Comparison of ENCODE assay signal across 16 mouse cellular contexts in genomic region chr19:41837194-41837916, GRCm38 (mm10). TPM values are rescaled to one million over a fixed set of nuclear protein-coding genes. Genes with fewer than 3 reads are reported as not detected.
A peak's percentile ranks its signal among the peaks of the same experiment; 100 is the strongest.
DNase-seq lines count a peak whose midpoint lies in the region; ATAC-seq and TF ChIP-seq lines count a peak whose summit lies in the region.
"Had no signal": no experiment of that assay in that cellular context is flagged by ENCODE, and none has a peak within 500 bp of the region (broad histone marks: within the 10 kb centered on the region; RNA-seq: fewer than 3 reads in every experiment).

No protein-coding gene starts in this region.

- 0 out of 2 replicates have a peak overlapping the region, but pooled peaks have one; percentile 32 for H3K9ac ChIP-seq in embryonic facial prominence, embryonic 13.5 days
- no peak overlapping the region for H3K9ac ChIP-seq in lung, embryonic 15.5 days
- no peak overlapping the region for H3K9ac ChIP-seq in liver, adult 2 months (ENCODE audit: low read depth, low read length)
- no peak overlapping the region for H3K9ac ChIP-seq in stomach, embryonic 14.5 days (replicated peaks; ENCODE audit: low read depth, low read length)
- H3K9ac ChIP-seq in hindbrain, embryonic 13.5 days, result no peak overlapping the region
- H3K9ac ChIP-seq: embryonic facial prominence, embryonic 15.5 days; limb, embryonic 12.5 days had no signal

- no peak for TF ChIP-seq POLR2A in liver, adult 2 months (IDR thresholded peaks at IDR 0.05; ENCODE audit: extremely low read depth, insufficient read depth, low read length)

- no peak for TF ChIP-seq CTCF in liver, adult 2 months (IDR thresholded peaks at IDR 0.05; ENCODE audit: low read depth, low read length)

- peaks cover 17% of the 10 kb centered on the region for H3K27me3 ChIP-seq in embryonic facial prominence, embryonic 13.5 days
- H3K27me3 ChIP-seq in embryonic facial prominence, embryonic 10.5 days (replicated peaks; ENCODE audit: low read depth, poor library complexity, severe bottlenecking), result peaks cover 18% of the 10 kb centered on the region
- H3K27me3 ChIP-seq in lung, embryonic 15.5 days, result peaks cover 28% of the 10 kb centered on the region; the same call in 1 of the 2 replicates
- H3K27me3 ChIP-seq in liver, adult 2 months (ENCODE audit: control insufficient read depth, insufficient read depth, low read length), result no peaks in the 10 kb centered on the region
- no peaks in the 10 kb centered on the region for H3K27me3 ChIP-seq in stomach, embryonic 14.5 days (ENCODE audit: control insufficient read depth, insufficient read depth, low read length)
- peaks cover 5% of the 10 kb centered on the region for H3K27me3 ChIP-seq in hindbrain, embryonic 13.5 days

- ATAC-seq in embryonic facial prominence, embryonic 13.5 days (ENCODE audit: insufficient number of reproducible peaks, insufficient read depth, low FRiP score, low TSS enrichment, low read depth), result no peak
- 0 out of 2 replicates have a peak, but pooled peaks have one; percentile 5 for ATAC-seq in lung, embryonic 15.5 days (ENCODE audit: borderline replicate concordance, extremely low read depth, low FRiP score, low TSS enrichment)
- no peak for ATAC-seq in stomach, embryonic 14.5 days (ENCODE audit: insufficient number of reproducible peaks, insufficient read depth, low FRiP score, low read depth)
- no peak for ATAC-seq in hindbrain, embryonic 13.5 days (ENCODE audit: low FRiP score)

- H3K36me3 ChIP-seq in embryonic facial prominence, embryonic 13.5 days, result no peaks in the 10 kb centered on the region
- H3K36me3 ChIP-seq in embryonic facial prominence, embryonic 10.5 days (replicated peaks), result no peaks in the 10 kb centered on the region
- H3K36me3 ChIP-seq in lung, embryonic 15.5 days, result no peaks in the 10 kb centered on the region
- H3K36me3 ChIP-seq in liver, adult 2 months (ENCODE audit: control insufficient read depth, insufficient read depth, low read length), result no peaks in the 10 kb centered on the region
- no peaks in the 10 kb centered on the region for H3K36me3 ChIP-seq in stomach, embryonic 14.5 days (ENCODE audit: control insufficient read depth, insufficient read depth, low read length)
- no peaks in the 10 kb centered on the region for H3K36me3 ChIP-seq in hindbrain, embryonic 13.5 days
- H3K36me3 ChIP-seq: embryonic facial prominence, embryonic 15.5 days; limb, embryonic 12.5 days; midbrain, embryonic 10.5 days had no signal

- H3K4me1 ChIP-seq in embryonic facial prominence, embryonic 13.5 days, result peaks cover 15% of the 10 kb centered on the region
- peaks cover 45% of the 10 kb centered on the region for H3K4me1 ChIP-seq in embryonic facial prominence, embryonic 10.5 days
- H3K4me1 ChIP-seq in lung, embryonic 15.5 days, result peaks cover 6% of the 10 kb centered on the region; the same call in 1 of the 2 replicates
- H3K4me1 ChIP-seq in liver, adult 2 months (ENCODE audit: control insufficient read depth, insufficient read depth, low read length), result peaks cover 12% of the 10 kb centered on the region
- no peaks in the 10 kb centered on the region for H3K4me1 ChIP-seq in stomach, embryonic 14.5 days (ENCODE audit: control insufficient read depth, insufficient read depth, low read length)
- H3K4me1 ChIP-seq in hindbrain, embryonic 13.5 days (replicated peaks), result peaks cover 37% of the 10 kb centered on the region

- 61% methylated on average over 9 of the region's 9 CpGs for WGBS in embryonic facial prominence, embryonic 13.5 days
- 66% methylated on average over 9 of the region's 9 CpGs for WGBS in embryonic facial prominence, embryonic 10.5 days
- WGBS in lung, embryonic 15.5 days, result 35% methylated on average over 9 of the region's 9 CpGs
- 39% methylated on average over 9 of the region's 9 CpGs for WGBS in liver, adult 2 months
- WGBS in stomach, embryonic 14.5 days, result 44% methylated on average over 9 of the region's 9 CpGs
- WGBS in hindbrain, embryonic 13.5 days, result 78% methylated on average over 9 of the region's 9 CpGs

- H3K79me2 ChIP-seq in liver, adult 2 months (ENCODE audit: control insufficient read depth, insufficient read depth, low read length), result no peaks in the 10 kb centered on the region

- DNase-seq in embryonic facial prominence, embryonic 10.5 days (ENCODE audit: low spot score), result no peak
- no peak for DNase-seq in lung, postnatal 36 days
- DNase-seq in liver, adult 2 months (ENCODE audit: extremely low read depth, low read depth, low spot score), result no peak
- no peak for DNase-seq in left cerebral cortex, adult 18-20 months (ENCODE audit: low spot score in 2 of 2)
- DNase-seq: cerebellum, postnatal 14 days; heart, postnatal 14 days; kidney, adult 2 months; spleen, adult 18-20 months; thymus, adult 18-20 months had no signal

- H3K27ac ChIP-seq in embryonic facial prominence, embryonic 13.5 days, result no peak overlapping the region; the same call in 1 of the 2 replicates
- no peak overlapping the region for H3K27ac ChIP-seq in embryonic facial prominence, embryonic 10.5 days (replicated peaks)
- H3K27ac ChIP-seq in lung, embryonic 15.5 days, result no peak overlapping the region
- 0 out of 2 replicates have a peak overlapping the region, but pooled peaks have one; percentile 25 for H3K27ac ChIP-seq in liver, adult 2 months (replicated peaks; ENCODE audit: insufficient read depth, low read depth, low read length)
- peak overlapping the region; percentile 74; the same call in 1 of the 2 replicates for H3K27ac ChIP-seq in stomach, embryonic 14.5 days (ENCODE audit: low read length)
- H3K27ac ChIP-seq in hindbrain, embryonic 13.5 days, result no peak overlapping the region
- H3K27ac ChIP-seq: embryonic facial prominence, embryonic 15.5 days; limb, embryonic 12.5 days; midbrain, embryonic 10.5 days had no signal

- no peak overlapping the region for H3K4me2 ChIP-seq in embryonic facial prominence, embryonic 13.5 days
- peak overlapping the region; percentile 2; the same call in 1 of the 2 replicates for H3K4me2 ChIP-seq in lung, embryonic 15.5 days
- peak overlapping the region; percentile 1; the same call in 1 of the 2 replicates for H3K4me2 ChIP-seq in stomach, embryonic 14.5 days (replicated peaks; ENCODE audit: low read depth, low read length)
- H3K4me2 ChIP-seq in hindbrain, embryonic 13.5 days, result no peak overlapping the region
- H3K4me2 ChIP-seq: embryonic facial prominence, embryonic 15.5 days; limb, embryonic 12.5 days had no signal

- H3K4me3 ChIP-seq in embryonic facial prominence, embryonic 13.5 days, result no peak overlapping the region
- H3K4me3 ChIP-seq in embryonic facial prominence, embryonic 10.5 days, result no peak overlapping the region
- H3K4me3 ChIP-seq in lung, embryonic 15.5 days, result no peak overlapping the region
- no peak overlapping the region for H3K4me3 ChIP-seq in liver, adult 2 months (ENCODE audit: insufficient read depth, low read depth, low read length)
- no peak overlapping the region for H3K4me3 ChIP-seq in stomach, embryonic 14.5 days (ENCODE audit: low read depth, low read length)
- no peak overlapping the region for H3K4me3 ChIP-seq in hindbrain, embryonic 13.5 days
- H3K4me3 ChIP-seq: embryonic facial prominence, embryonic 15.5 days; limb, embryonic 12.5 days; midbrain, embryonic 10.5 days had no signal

- H3K9me3 ChIP-seq in embryonic facial prominence, embryonic 13.5 days, result no peaks in the 10 kb centered on the region
- no peaks in the 10 kb centered on the region for H3K9me3 ChIP-seq in embryonic facial prominence, embryonic 10.5 days
- no peaks in the 10 kb centered on the region for H3K9me3 ChIP-seq in lung, embryonic 15.5 days
- H3K9me3 ChIP-seq in stomach, embryonic 14.5 days (ENCODE audit: control insufficient read depth, low read depth, low read length), result no peaks in the 10 kb centered on the region
- H3K9me3 ChIP-seq in hindbrain, embryonic 13.5 days, result no peaks in the 10 kb centered on the region
- H3K9me3 ChIP-seq: embryonic facial prominence, embryonic 15.5 days; limb, embryonic 12.5 days; midbrain, embryonic 10.5 days had no signal

RNA-seq across cellular contexts. Expression of gene Frat1, which starts 7.6 kb away (rescaled TPM):
- 6.9 and 7.4 TPM in 2 replicates for polyA plus RNA-seq in embryonic facial prominence, embryonic 13.5 days (2015; fragmentation: Nextera tagmentation; extraction: Ambion mirVana)
- polyA plus RNA-seq in embryonic facial prominence, embryonic 10.5 days (2016; fragmentation: Nextera tagmentation; extraction: Ambion mirVana), result 9.1 and 9.2 TPM in 2 replicates
- polyA plus RNA-seq in lung, embryonic 15.5 days (2015; fragmentation: Nextera tagmentation; extraction: Ambion mirVana), result 7.2 and 7.3 TPM in 2 replicates
- total RNA-seq in liver, adult 2 months (2014; rRNA removed), result 1.9 and 3.3 TPM in 2 replicates
- 5.5 and 5.6 TPM in 2 replicates for polyA plus RNA-seq in liver, adult 2 months (2012; rRNA removed)
- 12.9 and 14.1 TPM in 2 replicates for polyA plus RNA-seq in stomach, embryonic 14.5 days (2014; fragmentation: Nextera tagmentation; extraction: Ambion mirVana)
- total RNA-seq in left cerebral cortex, adult 18-20 months (2021), result 10 to 100 TPM; 14.0 to 15.7 TPM
- polyA plus RNA-seq in hindbrain, embryonic 13.5 days (2015; fragmentation: Nextera tagmentation; extraction: Ambion mirVana), result 25.6 and 27.8 TPM in 2 replicates

RNA-seq across cellular contexts. Expression of gene Frat2, which starts 10.6 kb away (rescaled TPM):
- 4.9 and 5.3 TPM in 2 replicates for polyA plus RNA-seq in embryonic facial prominence, embryonic 13.5 days (2015; fragmentation: Nextera tagmentation; extraction: Ambion mirVana)
- 3.8 and 4.3 TPM in 2 replicates for polyA plus RNA-seq in embryonic facial prominence, embryonic 10.5 days (2016; fragmentation: Nextera tagmentation; extraction: Ambion mirVana)
- polyA plus RNA-seq in lung, embryonic 15.5 days (2015; fragmentation: Nextera tagmentation; extraction: Ambion mirVana), result 4.1 and 4.4 TPM in 2 replicates
- total RNA-seq in liver, adult 2 months (2014; rRNA removed), result 0.87 and 1.3 TPM in 2 replicates
- polyA plus RNA-seq in liver, adult 2 months (2012; rRNA removed), result 2.2 and 2.4 TPM in 2 replicates
- polyA plus RNA-seq in stomach, embryonic 14.5 days (2014; fragmentation: Nextera tagmentation; extraction: Ambion mirVana), result 3.5 and 5.0 TPM in 2 replicates
- total RNA-seq in left cerebral cortex, adult 18-20 months (2021), result 1 to 10 TPM; 7.1 to 7.4 TPM
- 8.4 and 10.4 TPM in 2 replicates for polyA plus RNA-seq in hindbrain, embryonic 13.5 days (2015; fragmentation: Nextera tagmentation; extraction: Ambion mirVana)

RNA-seq across cellular contexts. Expression of gene Arhgap19, which starts 35.5 kb away (rescaled TPM):
- polyA plus RNA-seq in embryonic facial prominence, embryonic 13.5 days (2015; fragmentation: Nextera tagmentation; extraction: Ambion mirVana), result 22.2 and 23.2 TPM in 2 replicates
- 45.2 and 46.2 TPM in 2 replicates for polyA plus RNA-seq in embryonic facial prominence, embryonic 10.5 days (2016; fragmentation: Nextera tagmentation; extraction: Ambion mirVana)
- polyA plus RNA-seq in lung, embryonic 15.5 days (2015; fragmentation: Nextera tagmentation; extraction: Ambion mirVana), result 29.8 and 30.8 TPM in 2 replicates
- 1.9 and 2.8 TPM in 2 replicates for total RNA-seq in liver, adult 2 months (2014; rRNA removed)
- 0.72 and 1.2 TPM in 2 replicates for polyA plus RNA-seq in liver, adult 2 months (2012; rRNA removed)
- 25.2 and 25.7 TPM in 2 replicates for polyA plus RNA-seq in stomach, embryonic 14.5 days (2014; fragmentation: Nextera tagmentation; extraction: Ambion mirVana)
- total RNA-seq in left cerebral cortex, adult 18-20 months (2021), result 1 to 10 TPM; 3.2 to 3.8 TPM
- polyA plus RNA-seq in hindbrain, embryonic 13.5 days (2015; fragmentation: Nextera tagmentation; extraction: Ambion mirVana), result 6.3 and 7.6 TPM in 2 replicates

RNA-seq across cellular contexts. Expression of gene Rrp12, which starts 58.6 kb away (rescaled TPM):
- polyA plus RNA-seq in embryonic facial prominence, embryonic 13.5 days (2015; fragmentation: Nextera tagmentation; extraction: Ambion mirVana), result 15.2 and 16.8 TPM in 2 replicates
- polyA plus RNA-seq in embryonic facial prominence, embryonic 10.5 days (2016; fragmentation: Nextera tagmentation; extraction: Ambion mirVana), result 36.3 and 38.9 TPM in 2 replicates
- 13.7 and 13.8 TPM in 2 replicates for polyA plus RNA-seq in lung, embryonic 15.5 days (2015; fragmentation: Nextera tagmentation; extraction: Ambion mirVana)
- total RNA-seq in liver, adult 2 months (2014; rRNA removed), result 1.4 and 1.8 TPM in 2 replicates
- polyA plus RNA-seq in liver, adult 2 months (2012; rRNA removed), result 2.4 and 4.1 TPM in 2 replicates
- 10.8 and 10.9 TPM in 2 replicates for polyA plus RNA-seq in stomach, embryonic 14.5 days (2014; fragmentation: Nextera tagmentation; extraction: Ambion mirVana)
- total RNA-seq in left cerebral cortex, adult 18-20 months (2021), result 10 to 100 TPM; 29.7 to 31.5 TPM
- 15.6 and 15.7 TPM in 2 replicates for polyA plus RNA-seq in hindbrain, embryonic 13.5 days (2015; fragmentation: Nextera tagmentation; extraction: Ambion mirVana)

Comparison
In these comparisons a context has a peak if more than half of its experiments do, and no peak if none do; other contexts are left out.
1. H3K27ac ChIP-seq: peak in liver, adult 2 months (single experiment) and stomach, embryonic 14.5 days (single experiment); none in embryonic facial prominence, embryonic 13.5 days (single experiment), embryonic facial prominence, embryonic 10.5 days (single experiment), lung, embryonic 15.5 days (single experiment) and hindbrain, embryonic 13.5 days (single experiment).
2. H3K4me2 ChIP-seq: peak in lung, embryonic 15.5 days (single experiment) and stomach, embryonic 14.5 days (single experiment); none in embryonic facial prominence, embryonic 13.5 days (single experiment) and hindbrain, embryonic 13.5 days (single experiment).